Mouse (Mus musculus) embryonic facial prominence, embryonic 14.5 days (tissue): ENCODE data around the gene Gsdme. TPM values are rescaled to one million over a fixed set of nuclear protein-coding genes. Genes with fewer than 3 reads are reported as not detected.

Source experiments
- ATAC-seq: fragments of 200-750 bp; cut with Nextera tagmentation; 2 replicates; pipeline ENCODE4 v1.8.0; 2017; ENCODE audit warnings: low read depth, moderate number of reproducible peaks, moderate TSS enrichment
- DNase-seq: peaks from one replicate; pipeline ENCODE4 v3.0.0-alpha.2; 2015; ENCODE audit warnings: low spot score
- H3K27ac ChIP-seq: fragments of 300-500 bp; sonication (generic); replicated peaks from 2 replicates; pipeline ENCODE4 v1.5.1; 2014; ENCODE audit warnings: low read depth, mild to moderate bottlenecking, low read length, moderate library complexity
- H3K27me3 ChIP-seq: fragments of 300-500 bp; sonication (generic); replicated peaks from 2 replicates; pipeline ENCODE4 v1.6.1; 2014; ENCODE audit warnings: low read length; ENCODE audit not compliant: control insufficient read depth, insufficient read depth
- H3K36me3 ChIP-seq: fragments of 300-500 bp; sonication (generic); 2 replicates; pipeline ENCODE4 v1.6.1; 2014; ENCODE audit warnings: low read length, mixed read lengths; ENCODE audit not compliant: control insufficient read depth, insufficient read depth
- H3K4me1 ChIP-seq: fragments of 300-500 bp; sonication (generic); 2 replicates; pipeline ENCODE4 v1.6.1; 2014; ENCODE audit warnings: antibody characterized with exemption, low read length; ENCODE audit not compliant: control insufficient read depth, insufficient read depth
- H3K4me2 ChIP-seq: fragments of 300-500 bp; sonication (generic); 2 replicates; pipeline ENCODE4 v1.6.1; 2014; ENCODE audit warnings: low read depth, mild to moderate bottlenecking, low read length, moderate library complexity, mixed read lengths
- H3K4me3 ChIP-seq: fragments of 300-500 bp; sonication (generic); 2 replicates; pipeline ENCODE4 v1.5.1; 2014; ENCODE audit warnings: low read depth, mild to moderate bottlenecking, low read length
- H3K9ac ChIP-seq: fragments of 300-500 bp; sonication (generic); 2 replicates; pipeline ENCODE4 v1.6.1; 2014; ENCODE audit warnings: low read depth, mild to moderate bottlenecking, low read length, moderate library complexity, mixed read lengths
- H3K9me3 ChIP-seq: fragments of 300-500 bp; sonication (generic); 2 replicates; pipeline ENCODE4 v1.6.1; 2016; ENCODE audit warnings: low read length; ENCODE audit not compliant: control insufficient read depth
- WGBS: fragments of 180-500 bp; shearing (Covaris S2); extraction: QIAGEN DNeasy Blood & Tissue Kit; methylation state at CpG from one replicate; pipeline ENCODE4 v1.1.7; 2014; 5-methylcytosine and 5-hydroxymethylcytosine counted together
- polyA plus RNA-seq: library from polyadenylated mRNA; unstranded; fragments of >200 nt; fragmentation: Nextera tagmentation; extraction: Ambion mirVana; gene quantifications from 2 replicates; pipeline ENCODE4 v1.2.1, GENCODE M21; 2014

The Gsdme gene
- polyA plus RNA-seq, 1 experiment from 2014 or later, result 33.5 TPM

DNA sequence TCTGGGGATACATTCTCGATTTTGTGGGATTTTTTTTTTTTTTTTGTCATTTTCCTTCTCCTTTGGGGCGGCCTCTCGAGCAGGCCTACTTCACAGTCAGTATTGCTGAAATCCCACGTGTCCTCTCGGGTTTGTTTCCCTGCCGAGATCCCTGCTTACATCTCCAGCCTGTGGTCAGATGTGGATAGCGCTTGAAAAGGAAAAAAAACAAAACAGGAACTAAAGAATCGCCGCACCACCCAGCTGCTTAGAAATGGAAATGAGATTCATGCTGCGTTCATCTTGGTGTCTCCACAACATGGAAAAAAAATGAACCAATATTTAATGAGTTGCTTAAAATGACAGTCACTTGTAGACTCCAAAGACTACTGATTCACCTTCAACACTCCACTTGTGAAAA is 31.5 kb upstream of the Gsdme start:
- no peaks in the 10 kb centered on the region for H3K4me1 ChIP-seq
- ATAC-seq (no peak), DNase-seq (no peak)
- no peaks in the 10 kb centered on the region for H3K36me3 ChIP-seq
- H3K4me3 ChIP-seq, result no peak overlapping the region
- WGBS, result 64% methylated on average over 10 of the region's 10 CpGs
- H3K27me3 ChIP-seq, result no peaks in the 10 kb centered on the region
- no peak overlapping the region for H3K27ac ChIP-seq
- no peaks in the 10 kb centered on the region for H3K9me3 ChIP-seq
- H3K9ac ChIP-seq, result no peak overlapping the region
- H3K4me2 ChIP-seq, result no peak overlapping the region

- H3K4me1 ChIP-seq, result no peaks in the 10 kb centered on the region
- WGBS, result 52% methylated on average over 1 of the region's 1 CpGs
- peak; percentile 93 for DNase-seq
Measured at GRCm38 (mm10) chr6:50294128-50294527, 30.5 kb upstream of the Gsdme start.

DNA sequence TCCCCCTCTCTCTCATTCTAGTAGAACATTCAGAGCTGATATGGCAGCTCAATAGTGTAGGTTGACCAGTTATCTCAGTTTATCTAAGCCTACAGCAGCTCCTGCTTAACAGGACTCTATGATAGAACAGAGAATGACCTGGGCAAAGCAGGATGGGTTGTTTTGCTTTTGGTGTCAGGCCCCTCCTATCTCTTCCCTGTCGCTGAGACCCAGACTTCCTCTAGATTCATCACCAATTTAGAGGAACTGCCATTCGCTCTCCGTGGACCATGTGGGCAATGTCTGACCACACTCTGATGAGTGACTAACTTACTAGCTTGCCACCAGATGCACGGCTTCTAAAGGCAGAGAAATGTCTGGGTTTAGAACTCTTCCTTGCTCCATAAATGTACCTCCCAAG is 28.0 kb upstream of the Gsdme start:
- Histone ChIP-seq H3K27ac (no peak overlapping the region), H3K4me3 (no peak overlapping the region), H3K4me1 (no peaks in the 10 kb centered on the region), H3K9ac (no peak overlapping the region), H3K27me3 (no peaks in the 10 kb centered on the region), H3K4me2 (no peak overlapping the region), H3K9me3 (no peaks in the 10 kb centered on the region), H3K36me3 (no peaks in the 10 kb centered on the region)
- DNase-seq (no peak), ATAC-seq (no peak)
- WGBS, result 86% methylated on average over 4 of the region's 4 CpGs

More at GRCm38 (mm10) chr6:50294128-50294527, 30.5 kb upstream of the Gsdme start:
- Histone ChIP-seq H3K27me3 (no peaks in the 10 kb centered on the region), H3K9me3 (no peaks in the 10 kb centered on the region), H3K4me3 (no peak overlapping the region), H3K36me3 (no peaks in the 10 kb centered on the region), H3K9ac (no peak overlapping the region), H3K4me2 (no peak overlapping the region), H3K27ac (no peak overlapping the region)
- peak; percentile 18; the same call in 1 of the 2 replicates for ATAC-seq

- H3K27ac ChIP-seq, result no peak overlapping the region
- WGBS, result 76% methylated on average over 3 of the region's 3 CpGs
- no peak for DNase-seq
- no peak overlapping the region for H3K4me2 ChIP-seq
- no peak for ATAC-seq
- no peak overlapping the region for H3K9ac ChIP-seq
- H3K4me3 ChIP-seq, result no peak overlapping the region
- no peaks in the 10 kb centered on the region for H3K9me3 ChIP-seq
- H3K36me3 ChIP-seq, result no peaks in the 10 kb centered on the region
- H3K4me1 ChIP-seq, result no peaks in the 10 kb centered on the region
- H3K27me3 ChIP-seq, result no peaks in the 10 kb centered on the region
Measured at GRCm38 (mm10) chr6:50286881-50287280, 23.2 kb upstream of the Gsdme start.

DNA sequence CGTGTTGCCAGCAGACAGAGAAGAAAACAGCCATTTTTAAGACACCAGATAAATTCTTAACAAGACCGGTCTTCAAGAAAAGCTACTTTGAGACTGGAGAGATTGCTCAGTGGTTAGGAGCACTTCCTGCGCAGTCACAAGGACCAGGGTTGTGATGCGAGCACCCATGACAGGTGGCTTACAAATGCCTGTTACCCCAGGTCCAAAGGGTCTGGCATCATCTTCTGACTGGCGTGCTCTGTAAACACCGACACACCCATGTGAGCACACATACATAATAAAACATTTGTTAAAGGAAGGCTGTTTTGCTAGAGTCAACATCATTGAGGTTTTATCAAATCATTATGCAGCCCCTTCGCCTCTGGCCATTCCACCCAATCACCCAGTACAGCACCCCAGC is 16.0 kb upstream of the Gsdme start:
- Histone ChIP-seq H3K9me3 (no peaks in the 10 kb centered on the region), H3K27ac (no peak overlapping the region), H3K9ac (no peak overlapping the region), H3K4me3 (no peak overlapping the region), H3K36me3 (no peaks in the 10 kb centered on the region), H3K4me2 (no peak overlapping the region), H3K27me3 (no peaks in the 10 kb centered on the region), H3K4me1 (no peaks in the 10 kb centered on the region)
- ATAC-seq, result no peak
- no peak for DNase-seq
- 92% methylated on average over 7 of the region's 7 CpGs for WGBS

- 82% methylated on average over 4 of the region's 4 CpGs for WGBS
- Histone ChIP-seq H3K4me3 (no peak overlapping the region), H3K4me2 (no peak overlapping the region), H3K36me3 (no peaks in the 10 kb centered on the region), H3K4me1 (no peaks in the 10 kb centered on the region), H3K27me3 (no peaks in the 10 kb centered on the region), H3K27ac (no peak overlapping the region), H3K9me3 (no peaks in the 10 kb centered on the region), H3K9ac (no peak overlapping the region)
- no peak for ATAC-seq
- no peak for DNase-seq
Measured at GRCm38 (mm10) chr6:50273947-50274346, 10.3 kb upstream of the Gsdme start.

- no peak for ATAC-seq
- no peak for DNase-seq
- H3K27me3 ChIP-seq, result no peaks in the 10 kb centered on the region
- no peaks in the 10 kb centered on the region for H3K9me3 ChIP-seq
- H3K36me3 ChIP-seq, result no peaks in the 10 kb centered on the region
- no peak overlapping the region for H3K9ac ChIP-seq
- no peak overlapping the region for H3K27ac ChIP-seq
- H3K4me2 ChIP-seq, result no peak overlapping the region
- H3K4me3 ChIP-seq, result no peak overlapping the region
- WGBS, result 56% methylated on average over 1 of the region's 1 CpGs
- no peaks in the 10 kb centered on the region for H3K4me1 ChIP-seq
Measured at GRCm38 (mm10) chr6:50273416-50273815, 9.8 kb upstream of the Gsdme start.

DNA sequence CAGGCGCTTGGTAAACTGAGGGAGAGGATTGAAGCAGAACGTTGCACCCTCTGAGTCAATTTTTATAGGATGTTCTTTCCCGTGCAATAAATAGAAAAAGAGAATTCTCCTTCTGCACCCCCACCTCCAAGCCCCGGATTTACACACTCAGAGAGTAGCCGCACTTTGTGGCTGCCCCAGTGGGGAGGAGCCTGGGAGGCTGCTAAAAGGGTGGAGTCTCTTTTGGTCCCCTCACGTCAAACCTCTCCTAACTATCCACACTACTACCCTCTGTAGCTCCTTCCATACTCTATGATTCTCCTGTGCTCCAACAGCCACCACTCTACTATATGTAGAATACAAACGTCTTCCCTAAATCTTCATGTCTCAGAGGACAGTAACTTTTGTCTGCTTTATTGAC is 1.4 kb downstream of the Gsdme start:
- no peak for DNase-seq
- Histone ChIP-seq H3K36me3 (no peaks in the 10 kb centered on the region), H3K27me3 (no peaks in the 10 kb centered on the region), H3K4me1 (peaks cover 6% of the 10 kb centered on the region; the same call in 1 of the 2 replicates), H3K4me2 (peak overlapping the region; percentile 81), H3K27ac (no peak overlapping the region), H3K9me3 (no peaks in the 10 kb centered on the region), H3K4me3 (peak overlapping the region; percentile 47), H3K9ac (peak overlapping the region; percentile 61)
- no peak for ATAC-seq
- 32% methylated on average over 7 of the region's 7 CpGs for WGBS

DNA sequence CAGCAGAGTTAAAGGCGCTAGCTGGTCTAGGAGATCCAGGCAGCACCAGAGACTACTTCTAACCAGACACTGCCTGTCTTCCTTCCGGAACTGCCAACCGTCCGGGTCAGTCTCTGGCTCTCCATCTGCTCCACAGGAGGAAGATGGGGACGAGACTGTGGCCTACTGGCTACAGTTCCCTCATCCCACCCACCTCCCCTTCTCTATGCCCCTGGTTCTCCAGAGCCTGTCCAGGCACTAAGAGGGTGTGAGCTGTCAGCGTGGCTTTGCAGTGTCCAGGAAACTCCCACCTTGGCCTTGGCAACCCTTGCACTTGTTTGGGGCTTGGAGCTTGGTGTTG is 1.8 kb downstream of the Gsdme start:
- H3K4me2 ChIP-seq, result peak overlapping the region; percentile 81
- H3K27ac ChIP-seq, result no peak overlapping the region
- H3K9me3 ChIP-seq, result no peaks in the 10 kb centered on the region
- peak overlapping the region; percentile 47 for H3K4me3 ChIP-seq
- WGBS, result 2% methylated on average over 3 of the region's 6 CpGs
- H3K27me3 ChIP-seq, result no peaks in the 10 kb centered on the region
- H3K36me3 ChIP-seq, result no peaks in the 10 kb centered on the region
- H3K4me1 ChIP-seq, result peaks cover 6% of the 10 kb centered on the region; the same call in 1 of the 2 replicates
- no peak for DNase-seq
- no peak; the same call in 1 of the 2 replicates for ATAC-seq
- peak overlapping the region; percentile 61 for H3K9ac ChIP-seq
